Mouse (Mus musculus) bone marrow macrophage, adult 2 months (primary cell): ENCODE measurements at regions not wholly inside any gene's neighbourhood (a gene's known extent, or its start where the extent isn't known, plus 50 kb on each side); places are given as distances from the start of the nearest gene placed in this dataset.
A peak's percentile ranks its signal among the peaks of the same experiment; 100 is the strongest.

Experiments
- CTCF ChIP-seq: IDR thresholded peaks from 2 replicates; pipeline ENCODE4 v1.5.1; 2012; ENCODE audit warnings: low read depth, mild to moderate bottlenecking, low read length, moderate library complexity
- POLR2A ChIP-seq: IDR thresholded peaks from 2 replicates; pipeline ENCODE4 v1.6.1; 2012; ENCODE audit warnings: mild to moderate bottlenecking, low read depth, low read length, borderline replicate concordance

DNA sequence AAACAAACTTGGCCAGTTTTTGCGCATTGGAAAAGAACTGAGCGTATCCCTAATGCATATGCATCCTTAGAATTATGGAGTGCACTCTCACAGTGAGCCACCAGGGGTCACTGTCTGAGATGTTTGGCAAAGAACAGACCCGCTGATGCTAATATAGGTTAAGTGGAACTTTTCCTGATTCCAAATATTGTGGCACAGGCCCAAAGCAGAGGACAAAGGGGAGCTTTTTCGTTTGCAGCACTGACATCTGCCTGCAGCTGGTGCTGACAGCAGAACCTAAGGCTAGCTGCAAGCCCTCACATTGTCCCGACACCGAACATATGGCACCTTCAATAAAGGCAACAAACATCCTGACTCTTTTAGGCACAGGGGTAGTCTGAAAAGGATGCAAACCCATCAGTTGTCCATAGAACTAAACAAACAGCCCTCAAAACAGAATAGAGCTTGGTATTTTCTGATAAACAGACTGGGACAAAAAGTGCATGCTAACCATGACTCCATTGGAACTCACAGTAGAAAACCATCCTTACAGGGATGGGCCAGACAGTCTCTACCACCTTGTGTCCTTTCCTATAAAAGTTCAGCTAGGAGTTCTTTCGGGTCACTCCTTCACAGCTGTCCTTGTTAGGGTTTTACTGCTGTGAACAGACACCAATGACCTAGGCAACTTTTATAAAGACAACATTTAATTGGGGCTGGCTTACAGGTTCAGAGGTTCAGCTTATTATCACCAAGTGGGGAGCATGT lies 87.1 kb upstream of the Gm34302 start:
- TF ChIP-seq CTCF = 0 out of 2 replicates have a peak, but pooled peaks have one; percentile 14
- TF ChIP-seq POLR2A = no peak
